Mouse (Mus musculus): ENCODE measurements around the gene Nrxn2. TPM values are rescaled to one million over a fixed set of nuclear protein-coding genes. Genes with fewer than 3 reads are reported as not detected.
A peak's percentile ranks its signal among the peaks of the same experiment; 100 is the strongest.

Gene Nrxn2
- total and polyA plus RNA-seq, 2 experiments from 2014 or later: 54.4 to 355 TPM

DNA sequence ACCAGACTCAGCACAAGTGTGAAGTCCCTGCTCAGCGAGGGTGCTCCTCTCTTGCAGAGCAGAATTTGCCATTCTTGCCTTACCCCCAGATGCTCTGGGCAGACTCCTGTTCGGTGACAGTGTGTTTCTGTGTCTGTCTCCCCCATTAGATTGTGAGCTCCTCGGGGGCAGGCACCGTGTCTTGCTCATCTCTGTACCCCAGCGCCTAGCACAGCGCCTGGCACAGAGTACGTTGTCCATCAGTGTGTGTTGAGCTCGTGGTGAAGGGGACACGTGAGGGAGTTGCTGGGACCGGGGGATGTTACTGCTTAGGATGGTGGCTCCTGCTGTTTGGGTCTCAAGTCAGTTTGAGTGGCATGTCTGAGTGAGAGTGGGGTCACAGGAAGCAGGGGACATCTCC is 14.7 kb upstream of the Nrxn2 start:
- DNase-seq (ENCODE audit: low spot score) (no peak), ATAC-seq (no peak)
- Histone ChIP-seq H3K27me3 (ENCODE audit: insufficient read depth, low read length) (no peaks in the 10 kb centered on the region), H3K4me1 (ENCODE audit: insufficient read depth, low read length) (peaks cover 4% of the 10 kb centered on the region; the same call in 1 of the 2 replicates), H3K9ac (replicated peaks; ENCODE audit: low read length) (no peak overlapping the region), H3K36me3 (ENCODE audit: insufficient read depth, low read length) (0 out of 2 replicates have a peak, but pooled peaks cover 7% of the 10 kb centered on the region), H3K27ac (no peak overlapping the region), H3K4me2 (ENCODE audit: low read depth, low read length) (no peak overlapping the region), H3K4me3 (ENCODE audit: low read length) (no peak overlapping the region), H3K9me3 (ENCODE audit: low read length) (no peaks in the 10 kb centered on the region)
- no peak for TF ChIP-seq CTCF (IDR thresholded peaks at IDR 0.05; ENCODE audit: low read depth)
- 73% methylated on average over 10 of the region's 10 CpGs for WGBS

DNA sequence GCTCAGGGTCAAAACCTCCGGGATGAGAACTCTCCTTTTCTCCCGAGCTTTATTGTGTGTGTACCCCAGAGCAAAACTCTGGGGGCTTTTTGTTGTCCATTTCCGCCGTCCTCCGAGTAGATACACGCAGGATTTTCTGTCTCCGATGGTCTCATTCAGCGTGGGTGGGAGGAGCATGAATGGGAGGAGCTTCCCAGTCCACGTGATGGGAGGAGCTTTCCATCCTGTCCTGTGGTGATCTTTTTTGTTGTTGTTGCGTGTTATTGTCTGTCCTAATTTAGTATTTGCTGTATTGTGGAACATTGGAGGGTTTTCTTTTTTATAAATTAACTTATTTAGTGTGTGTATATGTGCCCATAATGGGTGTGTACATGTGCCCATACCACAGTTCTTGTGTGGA is 13.1 kb upstream of the Nrxn2 start:
- 65% methylated on average over 10 of the region's 10 CpGs for WGBS
- no peak overlapping the region for H3K4me2 ChIP-seq (ENCODE audit: low read depth, low read length)

GRCm38 (mm10) chr19:6407109-6407508 is 11.4 kb upstream of the Nrxn2 start:
- TF ChIP-seq CTCF (IDR thresholded peaks at IDR 0.05; ENCODE audit: low read depth): no peak
- Histone ChIP-seq H3K9me3 (ENCODE audit: low read length) (no peaks in the 10 kb centered on the region), H3K27ac (no peak overlapping the region), H3K27me3 (ENCODE audit: insufficient read depth, low read length) (no peaks in the 10 kb centered on the region), H3K4me1 (ENCODE audit: insufficient read depth, low read length) (no peaks in the 10 kb centered on the region), H3K4me3 (ENCODE audit: low read length) (no peak overlapping the region), H3K36me3 (ENCODE audit: insufficient read depth, low read length) (0 out of 2 replicates have a peak, but pooled peaks cover 7% of the 10 kb centered on the region), H3K4me2 (ENCODE audit: low read depth, low read length) (no peak overlapping the region), H3K9ac (replicated peaks; ENCODE audit: low read length) (no peak overlapping the region)
- 64% methylated on average over 8 of the region's 8 CpGs for WGBS
- ATAC-seq: no peak
- DNase-seq (ENCODE audit: low spot score): no peak

More for the DNA sequence above, 13.1 kb upstream of the Nrxn2 start:
- ATAC-seq (no peak), DNase-seq (ENCODE audit: low spot score) (no peak)
- Histone ChIP-seq H3K9me3 (ENCODE audit: low read length) (no peaks in the 10 kb centered on the region), H3K27me3 (ENCODE audit: insufficient read depth, low read length) (no peaks in the 10 kb centered on the region), H3K36me3 (ENCODE audit: insufficient read depth, low read length) (0 out of 2 replicates have a peak, but pooled peaks cover 7% of the 10 kb centered on the region), H3K4me1 (ENCODE audit: insufficient read depth, low read length) (0 out of 2 replicates have a peak, but pooled peaks cover 4% of the 10 kb centered on the region), H3K9ac (replicated peaks; ENCODE audit: low read length) (no peak overlapping the region), H3K4me3 (ENCODE audit: low read length) (no peak overlapping the region), H3K27ac (no peak overlapping the region)
- no peak for TF ChIP-seq CTCF (IDR thresholded peaks at IDR 0.05; ENCODE audit: low read depth)

- no peaks in the 10 kb centered on the region for H3K9me3 ChIP-seq (ENCODE audit: low read length)
- WGBS: 55% methylated on average over 16 of the region's 16 CpGs
These were observed 10.6 kb upstream of the Nrxn2 start for GRCm38 (mm10) chr19:6407816-6408510.

DNA sequence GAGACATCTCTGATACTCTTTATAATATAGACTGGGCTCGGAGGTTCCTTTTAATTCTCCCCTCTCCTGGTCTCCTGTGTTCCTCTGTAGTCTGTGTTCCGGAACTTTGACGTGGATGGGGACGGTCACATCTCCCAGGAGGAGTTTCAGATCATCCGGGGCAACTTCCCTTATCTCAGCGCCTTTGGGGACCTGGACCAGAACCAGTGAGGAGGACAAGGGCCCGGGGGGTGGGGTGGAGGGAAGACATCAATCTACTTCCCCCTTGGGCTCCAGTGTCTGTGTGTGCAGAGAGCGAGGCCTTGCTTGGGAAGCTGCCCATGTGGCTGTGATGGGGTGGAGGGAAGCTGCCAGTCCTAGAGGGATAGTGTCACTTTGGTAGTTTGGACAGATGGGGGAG is 9.8 kb upstream of the Nrxn2 start:
- H3K27me3 ChIP-seq (ENCODE audit: insufficient read depth, low read length): no peaks in the 10 kb centered on the region
- H3K4me2 ChIP-seq (ENCODE audit: low read depth, low read length): no peak overlapping the region
- H3K27ac ChIP-seq: no peak overlapping the region
- TF ChIP-seq CTCF (IDR thresholded peaks at IDR 0.05; ENCODE audit: low read depth): 0 out of 2 replicates have a peak, but pooled peaks have one; percentile 7
- H3K36me3 ChIP-seq (ENCODE audit: insufficient read depth, low read length): 0 out of 2 replicates have a peak, but pooled peaks cover under 1% of the 10 kb centered on the region
- H3K9me3 ChIP-seq (ENCODE audit: low read length): no peaks in the 10 kb centered on the region
- no peaks in the 10 kb centered on the region for H3K4me1 ChIP-seq (ENCODE audit: insufficient read depth, low read length)
- no peak overlapping the region for H3K4me3 ChIP-seq (ENCODE audit: low read length)
- ATAC-seq (no peak), DNase-seq (ENCODE audit: low spot score) (no peak)
- WGBS: 66% methylated on average over 8 of the region's 8 CpGs
- H3K9ac ChIP-seq (replicated peaks; ENCODE audit: low read length): no peak overlapping the region

More at GRCm38 (mm10) chr19:6407816-6408510, 10.6 kb upstream of the Nrxn2 start:
- H3K36me3 ChIP-seq (ENCODE audit: insufficient read depth, low read length): 0 out of 2 replicates have a peak, but pooled peaks cover 7% of the 10 kb centered on the region
- H3K27me3 ChIP-seq (ENCODE audit: insufficient read depth, low read length): no peaks in the 10 kb centered on the region
- no peak overlapping the region for H3K27ac ChIP-seq
- H3K9ac ChIP-seq (replicated peaks; ENCODE audit: low read length): no peak overlapping the region
- no peak overlapping the region for H3K4me2 ChIP-seq (ENCODE audit: low read depth, low read length)
- no peaks in the 10 kb centered on the region for H3K4me1 ChIP-seq (ENCODE audit: insufficient read depth, low read length)
- ATAC-seq (no peak), DNase-seq (ENCODE audit: low spot score) (no peak)
- no peak overlapping the region for H3K4me3 ChIP-seq (ENCODE audit: low read length)
- TF ChIP-seq CTCF (IDR thresholded peaks at IDR 0.05; ENCODE audit: low read depth): no peak

DNA sequence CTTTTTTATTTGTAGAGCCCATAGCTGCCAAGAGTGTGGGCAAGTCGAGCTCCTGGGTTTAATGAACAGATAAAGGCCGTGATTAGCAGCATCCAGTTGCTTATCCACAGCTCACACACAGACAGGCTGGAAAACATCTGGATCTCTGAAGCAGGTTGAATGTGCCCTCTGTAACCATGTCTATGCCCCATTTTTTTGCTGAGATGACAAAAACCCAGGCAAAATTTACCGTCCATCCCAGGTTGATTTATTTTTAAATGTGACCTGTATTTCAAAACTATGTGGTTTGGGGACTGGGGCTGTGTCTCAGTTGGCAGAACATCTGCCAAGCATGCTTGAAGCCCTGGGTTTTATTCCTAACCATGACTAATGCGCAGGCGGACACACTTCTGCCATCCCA is 9.4 kb upstream of the Nrxn2 start:
- H3K36me3 ChIP-seq (ENCODE audit: insufficient read depth, low read length): no peaks in the 10 kb centered on the region
- WGBS: 76% methylated on average over 5 of the region's 5 CpGs
- no peak overlapping the region for H3K27ac ChIP-seq

GRCm38 (mm10) chr19:6409936-6410335 is 8.6 kb upstream of the Nrxn2 start:
- Histone ChIP-seq H3K9me3 (ENCODE audit: low read length) (no peaks in the 10 kb centered on the region), H3K4me2 (ENCODE audit: low read depth, low read length) (no peak overlapping the region), H3K27ac (no peak overlapping the region), H3K9ac (replicated peaks; ENCODE audit: low read length) (no peak overlapping the region), H3K4me3 (ENCODE audit: low read length) (no peak overlapping the region), H3K27me3 (ENCODE audit: insufficient read depth, low read length) (no peaks in the 10 kb centered on the region), H3K36me3 (ENCODE audit: insufficient read depth, low read length) (no peaks in the 10 kb centered on the region), H3K4me1 (ENCODE audit: insufficient read depth, low read length) (no peaks in the 10 kb centered on the region)
- WGBS: 87% methylated on average over 5 of the region's 5 CpGs
- no peak for TF ChIP-seq CTCF (IDR thresholded peaks at IDR 0.05; ENCODE audit: low read depth)
- ATAC-seq (no peak), DNase-seq (ENCODE audit: low spot score) (no peak)

More for the DNA sequence above, 9.4 kb upstream of the Nrxn2 start:
- H3K27me3 ChIP-seq (ENCODE audit: insufficient read depth, low read length): no peaks in the 10 kb centered on the region
- H3K9me3 ChIP-seq (ENCODE audit: low read length): no peaks in the 10 kb centered on the region
- ATAC-seq: no peak
- no peak overlapping the region for H3K4me2 ChIP-seq (ENCODE audit: low read depth, low read length)
- no peak for TF ChIP-seq CTCF (IDR thresholded peaks at IDR 0.05; ENCODE audit: low read depth)
- no peaks in the 10 kb centered on the region for H3K4me1 ChIP-seq (ENCODE audit: insufficient read depth, low read length)
- H3K9ac ChIP-seq (replicated peaks; ENCODE audit: low read length): no peak overlapping the region
- H3K4me3 ChIP-seq (ENCODE audit: low read length): no peak overlapping the region
- no peak for DNase-seq (ENCODE audit: low spot score)

All from hindbrain, postnatal 0 days (tissue).